Mouse (Mus musculus): ENCODE results near the gene Clic5.
"Not testable (repeated sequence)": the region's sequence is repeated elsewhere in the genome, so short reads cannot be mapped to it uniquely, and the experiment has no call there.

Clic5 gene

DNA sequence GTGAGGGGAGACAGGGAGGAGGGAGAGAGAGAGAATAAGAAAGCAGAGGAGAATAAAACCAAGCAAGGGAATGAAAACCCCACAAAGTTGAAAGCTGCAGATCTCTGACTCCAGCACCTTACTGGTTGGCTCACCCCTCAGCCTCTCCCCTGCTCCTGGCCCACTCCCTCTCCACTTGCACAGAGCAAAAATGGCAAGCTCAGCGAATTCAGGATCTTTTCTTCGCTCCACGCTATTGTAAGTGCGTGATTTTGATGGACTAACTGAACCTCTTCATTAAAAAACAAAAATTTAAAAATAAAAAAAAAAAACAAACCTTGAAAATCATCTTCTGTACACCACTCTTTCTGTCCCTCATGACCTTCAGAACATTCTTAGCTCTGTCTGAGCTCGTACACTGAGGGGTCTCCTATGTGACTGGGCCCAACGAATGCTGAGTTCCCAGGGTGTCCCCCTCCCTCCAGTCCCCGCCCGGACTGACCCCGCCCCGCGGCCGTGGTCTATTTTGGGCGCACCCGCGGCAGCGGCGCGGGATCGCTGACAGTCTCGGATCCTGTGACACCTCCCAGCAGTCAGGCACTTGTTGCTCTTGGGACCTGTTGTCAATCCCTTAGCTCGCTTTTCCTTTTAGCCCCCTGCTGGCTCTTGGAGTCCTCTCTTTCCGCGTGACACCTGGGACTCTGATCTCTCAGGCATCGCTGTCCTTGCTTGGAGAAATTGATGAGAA is at the start of gene Clic5:
Gene Clic5 (plus strand): TSS at position 543 of the 727 bp plus-strand sequence.
- DNase-seq (ENCODE audit: low spot score in 2 of 2): no peak

DNA sequence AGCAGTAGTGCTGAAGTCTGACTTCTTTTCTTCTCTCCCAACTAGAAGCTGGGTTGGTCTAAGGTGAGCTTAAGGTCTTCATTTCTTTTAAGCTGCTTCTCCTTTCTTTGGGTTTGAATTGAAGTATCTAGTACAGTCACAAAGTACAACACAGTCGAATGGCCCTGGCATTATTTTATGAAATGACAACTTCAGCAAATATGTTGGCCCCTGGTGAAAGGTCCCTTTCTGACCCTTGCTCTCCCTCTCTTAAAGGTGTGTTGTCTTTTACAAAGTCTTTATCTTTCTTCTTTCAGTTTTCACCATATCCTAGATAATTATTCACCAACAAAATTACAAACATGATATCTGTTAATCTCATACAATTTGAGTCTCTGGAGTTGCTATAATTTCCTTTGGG is 42.6 kb upstream of the Clic5 start:
- no peak for DNase-seq (ENCODE audit: low spot score in 2 of 2)

DNA sequence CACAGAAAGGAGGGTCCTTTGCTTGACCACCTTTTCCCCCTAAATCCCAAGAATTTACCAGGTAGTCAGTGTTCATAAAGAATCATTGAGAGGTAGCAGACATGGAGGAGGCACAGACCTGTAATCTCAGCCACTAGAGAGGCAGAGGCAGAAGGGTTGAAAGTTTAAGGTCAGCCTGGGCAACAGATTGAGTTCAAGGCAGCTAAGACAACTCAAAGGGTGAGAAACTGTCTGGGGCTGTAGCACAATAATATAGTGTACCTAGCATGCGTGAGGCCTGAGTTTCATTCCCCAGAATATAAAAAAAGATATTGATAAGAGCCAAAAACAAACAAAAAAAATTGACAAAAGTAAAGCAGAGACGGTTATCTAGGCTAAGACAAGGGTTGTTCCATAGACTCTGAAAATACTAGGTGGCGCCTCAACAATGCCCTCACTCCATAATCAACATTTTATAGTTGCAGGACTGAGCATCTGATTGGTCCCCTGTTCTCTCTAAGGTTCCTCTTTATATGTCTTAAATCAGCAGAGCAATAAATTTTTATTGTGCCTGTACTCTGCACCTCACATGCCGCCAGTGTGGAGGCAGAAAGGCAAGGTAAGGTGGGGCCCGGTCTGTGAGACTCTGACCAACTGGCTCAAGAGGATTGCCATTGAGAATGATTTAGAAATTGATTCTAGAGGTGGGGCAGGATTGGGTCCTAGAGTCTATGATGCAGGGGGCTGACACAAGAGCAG is 40.1 kb upstream of the Clic5 start:
- DNase-seq (ENCODE audit: low spot score in 2 of 2): no peak

GRCm38 (mm10) chr17:44151130-44151529 is 37.3 kb upstream of the Clic5 start:
- DNase-seq (ENCODE audit: low spot score in 2 of 2): no peak

DNA sequence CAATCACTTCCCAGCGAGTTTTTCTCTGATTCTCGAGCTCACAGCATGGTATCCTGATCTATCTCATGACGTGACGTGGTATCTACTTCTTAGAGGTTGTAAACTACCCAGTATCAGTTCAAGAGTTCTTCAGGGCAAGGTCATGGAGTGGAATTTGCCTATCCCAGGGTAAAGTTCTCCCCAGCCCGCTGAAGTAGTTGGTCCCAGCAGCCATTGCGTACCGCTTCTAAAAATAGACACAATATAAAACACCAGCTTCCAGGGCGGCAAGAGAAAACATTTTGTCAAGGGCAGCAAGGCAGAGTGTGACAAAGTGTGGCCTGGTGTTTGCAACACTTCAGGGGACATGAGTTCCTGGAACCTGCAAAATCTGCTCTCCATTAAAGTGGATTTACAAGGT is 36.5 kb upstream of the Clic5 start:
- DNase-seq (ENCODE audit: low spot score in 2 of 2): no peak

- no peak for DNase-seq (ENCODE audit: low spot score in 2 of 2)
Measured at GRCm38 (mm10) chr17:44153871-44154270, 34.5 kb upstream of the Clic5 start.

DNA sequence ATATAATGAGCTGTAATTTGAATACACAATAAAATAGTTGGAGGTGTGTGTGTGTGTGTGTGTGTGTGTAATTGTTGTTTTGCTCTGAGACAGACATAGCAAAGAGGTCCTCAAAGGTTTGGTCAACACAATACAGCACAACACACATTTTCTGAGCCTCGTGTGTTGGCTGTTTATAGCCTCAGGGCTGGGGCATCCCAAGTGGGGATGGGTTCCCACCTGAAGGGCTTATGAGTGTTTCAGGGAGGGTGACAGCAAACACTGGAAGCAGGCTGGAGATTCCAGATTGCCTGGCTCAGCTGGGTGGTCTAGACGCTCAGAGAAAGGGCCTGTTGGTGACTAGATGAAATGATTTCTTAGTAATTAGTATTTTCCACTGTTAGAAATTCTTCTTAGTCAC is 33.2 kb upstream of the Clic5 start:
- no peak for DNase-seq (ENCODE audit: low spot score in 2 of 2)

DNA sequence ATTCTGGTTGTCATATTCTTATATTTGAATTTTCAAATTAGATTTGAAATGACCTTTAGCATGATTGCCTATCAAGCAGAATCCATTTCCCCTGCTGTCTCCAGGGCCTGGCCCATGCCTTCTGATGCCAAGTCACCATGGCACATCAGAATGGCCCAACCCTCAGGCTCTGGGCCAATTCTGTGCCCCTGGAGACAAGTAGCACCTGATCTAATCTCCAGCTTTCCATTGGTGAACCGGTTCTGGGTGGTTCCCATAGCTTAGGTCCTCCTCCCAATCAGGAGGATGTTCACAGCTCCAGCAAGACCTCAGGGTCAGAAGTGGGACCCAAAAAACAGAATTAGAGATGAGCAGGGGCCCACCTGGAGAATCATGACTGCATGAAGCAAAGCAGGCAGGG is 30.2 kb upstream of the Clic5 start:
- DNase-seq (ENCODE audit: low spot score in 2 of 2): no peak

GRCm38 (mm10) chr17:44160449-44160848 is 27.9 kb upstream of the Clic5 start:
- no peak for DNase-seq (ENCODE audit: low spot score in 2 of 2)

DNA sequence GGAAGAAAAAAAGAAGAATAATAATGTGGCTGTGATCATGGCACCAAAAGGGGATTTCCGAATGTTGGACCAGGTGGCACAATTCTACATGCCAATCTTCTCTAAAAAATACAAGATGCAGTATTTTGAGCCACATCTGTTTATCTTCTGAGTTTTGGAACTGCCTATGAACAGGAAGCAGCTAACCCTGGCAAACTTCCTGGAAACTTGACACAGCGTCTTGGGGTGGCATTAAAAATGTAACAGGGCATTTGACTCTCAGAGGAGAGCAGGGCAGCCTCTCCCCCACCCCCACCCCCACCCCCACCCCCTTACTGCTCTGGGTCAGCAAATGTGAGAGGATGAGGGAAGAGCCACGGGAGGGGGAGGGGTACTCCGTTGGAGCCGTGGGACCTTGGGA is 25.9 kb upstream of the Clic5 start:
- DNase-seq (ENCODE audit: low spot score in 2 of 2): no peak

GRCm38 (mm10) chr17:44162935-44163334 is 25.4 kb upstream of the Clic5 start:
- DNase-seq (ENCODE audit: low spot score in 2 of 2): no peak

- DNase-seq (ENCODE audit: low spot score in 2 of 2): peak in 1 of 2 experiments; percentile 9
Measured at GRCm38 (mm10) chr17:44165730-44166347, 22.5 kb upstream of the Clic5 start.

DNA sequence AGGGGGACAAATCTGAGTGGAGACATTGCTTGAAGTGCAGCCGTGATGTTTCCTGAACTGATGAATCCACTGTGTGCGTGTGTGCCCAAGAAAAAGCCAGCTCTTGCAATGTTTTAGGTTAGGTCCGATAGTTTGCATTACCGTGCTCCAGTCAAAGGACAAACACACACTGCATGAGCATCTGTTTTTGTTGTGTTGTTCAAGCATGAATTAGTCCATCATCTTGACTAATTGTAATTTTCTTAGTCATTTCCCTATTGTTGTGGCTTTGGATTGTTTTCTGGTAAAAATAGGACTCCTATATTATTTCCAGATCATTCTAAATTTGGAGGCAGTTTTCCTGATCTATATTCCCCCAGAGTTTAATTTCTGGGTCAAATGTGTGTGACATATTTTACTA is 18.7 kb upstream of the Clic5 start:
- DNase-seq (ENCODE audit: low spot score in 2 of 2): no peak

DNA sequence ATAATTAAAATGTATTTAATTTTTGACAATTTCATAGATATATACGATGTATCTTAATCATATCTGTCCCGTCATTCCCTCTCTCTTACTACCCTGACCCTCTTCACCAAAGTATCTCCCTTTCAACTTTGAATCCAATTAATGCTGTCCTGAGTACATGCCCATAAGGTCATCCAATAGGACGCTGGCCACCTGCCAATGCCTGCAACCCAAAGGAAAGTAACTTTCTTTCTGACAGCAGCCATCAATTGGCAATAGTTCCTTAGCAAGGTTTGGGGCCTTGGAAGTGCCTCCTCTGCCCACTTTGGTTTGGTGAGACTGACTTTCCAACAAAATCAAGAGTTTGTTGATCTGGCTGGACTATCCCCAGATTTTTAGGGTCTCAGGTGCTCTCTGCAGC is 18.1 kb upstream of the Clic5 start:
- no peak for DNase-seq (ENCODE audit: low spot score in 2 of 2)

- DNase-seq (ENCODE audit: low spot score in 2 of 2): no peak
Measured at GRCm38 (mm10) chr17:44171930-44172329, 16.5 kb upstream of the Clic5 start.

DNA sequence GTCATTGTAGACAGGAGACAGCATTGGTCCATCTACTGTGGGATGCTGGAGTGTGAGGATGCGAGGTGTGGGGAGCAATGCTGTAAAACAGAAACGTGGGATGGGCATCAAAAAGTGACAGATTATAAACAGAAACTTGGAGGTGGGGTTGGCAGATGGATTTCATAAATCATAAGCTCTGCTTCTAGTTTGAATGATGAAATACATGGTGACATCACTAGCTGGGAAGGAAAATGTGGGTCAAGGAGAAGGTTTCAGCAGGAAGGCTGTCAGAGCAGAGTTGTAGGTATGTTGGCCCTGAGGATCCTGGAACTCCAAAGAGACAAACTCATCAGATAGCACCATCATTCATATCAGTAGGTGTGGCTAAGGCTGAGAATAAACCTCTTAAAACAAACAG is 15.0 kb upstream of the Clic5 start:
- DNase-seq (ENCODE audit: low spot score in 2 of 2): no peak

DNA sequence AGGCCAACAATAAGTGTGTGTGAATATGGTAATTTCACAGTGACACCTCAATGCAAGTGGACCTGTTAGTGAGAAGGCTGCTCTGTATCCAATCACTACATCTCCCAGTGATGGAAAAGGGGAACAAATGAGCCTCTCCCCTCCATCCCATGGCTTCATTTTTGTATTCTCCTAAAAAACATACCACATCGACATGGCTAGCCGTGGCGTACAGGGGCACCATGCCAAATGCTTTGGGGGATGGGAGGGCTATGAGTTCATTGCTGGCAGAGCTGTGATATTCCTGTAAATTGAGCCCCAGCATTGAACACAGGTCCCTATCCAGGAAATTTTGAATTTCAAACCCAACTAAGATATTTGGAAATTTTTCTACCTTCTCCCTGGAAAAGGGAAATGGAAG is 11.1 kb upstream of the Clic5 start:
- DNase-seq (ENCODE audit: low spot score in 2 of 2): no peak

- no peak for DNase-seq (ENCODE audit: low spot score in 2 of 2)
Measured at GRCm38 (mm10) chr17:44181346-44181745, 7.0 kb upstream of the Clic5 start.

DNA sequence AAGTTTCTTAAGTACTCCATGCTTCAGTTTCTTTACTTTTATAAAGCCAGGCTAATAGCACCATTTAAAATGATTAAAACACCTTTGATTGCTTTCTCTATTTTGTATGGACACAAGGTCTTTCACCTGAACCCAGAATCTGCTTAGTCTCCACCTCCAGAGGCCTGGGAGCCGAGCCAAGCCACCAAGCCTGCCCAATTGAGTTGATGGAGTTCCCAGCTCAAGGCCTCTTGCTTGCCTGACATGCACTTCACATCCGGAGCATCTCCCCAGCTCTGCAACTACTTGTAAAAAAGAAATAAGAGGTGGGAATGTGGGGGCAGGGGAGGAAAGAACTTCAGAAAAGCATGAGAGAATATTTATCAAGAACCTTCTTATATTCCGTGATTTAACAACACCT is 1.5 kb upstream of the Clic5 start:
- DNase-seq (ENCODE audit: low spot score in 2 of 2): no peak

DNA sequence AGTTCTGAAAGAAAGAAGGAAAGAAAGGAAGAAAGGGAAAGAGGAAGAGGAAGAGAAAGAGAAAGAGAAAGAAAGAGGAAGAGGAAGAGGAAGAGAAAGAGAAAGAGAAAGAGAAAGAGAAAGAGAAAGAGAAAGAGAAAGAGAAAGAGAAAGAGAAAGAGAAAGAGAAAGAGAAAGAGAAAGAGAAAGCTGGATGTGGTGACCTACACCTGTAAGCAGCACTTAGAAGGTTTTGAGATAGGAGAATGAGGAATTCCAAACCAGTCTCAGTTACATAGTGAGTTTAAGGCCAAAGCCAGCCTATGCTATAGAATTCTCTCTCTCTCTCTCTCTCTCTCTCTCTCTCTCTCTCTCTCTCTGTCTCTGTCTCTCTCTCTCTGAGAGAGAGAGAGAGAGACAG is 847 bp upstream of the Clic5 start:
- not testable (repeated sequence) for DNase-seq (ENCODE audit: low spot score in 2 of 2)

- no peak for DNase-seq (ENCODE audit: low spot score in 2 of 2)
Measured at GRCm38 (mm10) chr17:44188769-44189145, 373 bp downstream of the Clic5 start.

DNA sequence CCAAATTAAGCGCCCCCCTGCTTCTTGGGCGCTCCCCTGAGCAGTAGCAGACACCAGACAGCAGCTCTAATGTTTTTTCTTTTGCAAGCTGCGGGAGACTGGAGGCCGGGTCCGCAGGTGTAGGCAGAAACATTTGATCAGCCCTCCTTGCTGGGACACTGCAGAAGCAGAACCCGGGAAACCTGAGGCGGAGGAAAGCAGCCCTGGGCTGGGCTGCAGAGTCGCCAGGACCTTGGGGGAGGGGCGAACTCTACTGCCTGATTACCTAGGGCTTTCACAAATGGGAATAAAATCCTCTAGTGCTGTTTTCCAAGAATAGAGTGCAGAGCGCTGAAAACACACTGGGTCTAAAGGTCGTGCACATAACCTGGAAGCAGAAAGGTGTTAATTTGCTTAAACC is 1.3 kb downstream of the Clic5 start:
- DNase-seq (ENCODE audit: low spot score in 2 of 2): no peak

DNA sequence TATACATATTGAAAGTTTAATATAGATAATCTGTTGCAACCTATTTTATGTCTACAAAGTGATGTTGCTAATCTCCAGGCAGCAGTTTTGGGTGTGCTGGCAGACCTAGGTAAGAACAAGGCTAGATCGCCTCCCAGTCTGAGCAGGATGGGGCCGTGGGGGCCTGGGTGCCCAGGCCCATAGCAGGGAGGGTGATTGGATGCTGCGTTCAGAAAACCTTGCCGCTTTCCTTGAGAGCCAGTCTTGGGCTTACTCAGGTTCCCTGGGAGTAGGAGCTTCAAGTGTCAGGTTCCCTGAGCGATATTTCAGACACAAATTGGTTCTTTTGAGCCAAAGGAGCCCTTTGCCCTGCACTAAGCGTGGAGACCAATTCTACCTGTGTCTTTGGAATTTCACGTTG is 1.9 kb downstream of the Clic5 start:
- no peak for DNase-seq (ENCODE audit: low spot score in 2 of 2)

Data from right cerebral cortex, postnatal 36 days (tissue).